Mouse (Mus musculus): ENCODE data around the gene Btd.

DNA sequence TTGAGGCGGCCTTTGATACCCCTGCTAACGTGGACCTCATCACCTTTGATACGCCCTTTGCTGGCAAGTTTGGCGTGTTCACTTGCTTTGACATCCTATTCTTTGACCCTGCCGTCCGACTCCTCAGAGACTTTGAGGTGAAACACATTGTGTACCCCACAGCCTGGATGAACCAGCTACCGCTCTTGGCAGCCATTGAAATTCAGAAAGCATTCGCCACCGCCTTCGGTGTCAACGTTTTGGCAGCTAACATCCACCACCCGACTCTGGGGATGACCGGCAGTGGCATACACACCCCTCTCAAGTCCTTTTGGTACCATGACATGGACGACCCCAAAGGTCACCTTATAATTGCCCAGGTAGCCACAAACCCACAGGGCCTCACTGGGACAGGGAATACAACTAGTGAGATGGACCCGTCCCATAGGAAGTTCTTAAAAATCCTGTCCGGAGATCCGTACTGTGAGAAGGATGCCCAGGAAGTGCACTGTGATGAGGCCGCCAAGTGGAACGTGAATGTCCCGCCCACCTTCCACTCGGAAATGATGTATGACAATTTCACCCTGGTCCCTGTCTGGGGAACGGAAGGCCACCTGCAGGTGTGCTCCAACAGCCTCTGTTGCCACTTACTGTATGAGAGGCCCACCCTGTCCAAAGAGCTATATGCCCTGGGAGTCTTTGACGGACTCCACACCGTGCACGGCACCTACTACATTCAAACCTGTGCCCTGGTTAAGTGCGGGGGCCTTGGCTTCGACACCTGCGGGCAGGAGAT, 26.3 kb downstream of the Btd start:
- TF ChIP-seq CTCF (IDR thresholded peaks at IDR 0.05; ENCODE audit: control insufficient read depth, insufficient read depth, insufficient replicate concordance, low read depth, low read length) (no peak), POLR2A (IDR thresholded peaks at IDR 0.05; ENCODE audit: control insufficient read depth, low read depth, low read length) (no peak)

Measured in testis, adult 2 months (tissue).